Comparison of ENCODE assay signal across 8 mouse cellular contexts in the genomic region with DNA sequence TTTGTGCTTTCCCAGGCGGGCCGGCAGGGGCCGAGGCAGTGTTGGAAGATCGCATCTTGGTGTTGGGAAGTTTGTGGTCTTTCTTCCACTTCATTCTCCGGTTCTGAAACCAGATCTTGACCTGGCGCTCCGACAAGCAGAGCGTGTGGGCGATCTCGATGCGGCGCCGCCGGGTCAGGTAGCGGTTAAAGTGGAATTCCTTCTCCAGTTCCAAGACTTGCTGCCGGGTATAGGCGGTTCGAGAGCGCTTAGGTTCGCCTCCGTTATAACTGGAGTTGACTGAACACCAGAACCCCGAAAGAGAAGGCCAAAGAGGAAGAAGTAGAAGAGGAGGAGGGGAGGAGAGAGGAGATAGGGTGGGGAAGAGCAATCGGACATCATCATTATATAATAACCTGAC. TPM values are rescaled to one million over a fixed set of nuclear protein-coding genes. Genes with fewer than 3 reads are reported as not detected.
DNase-seq lines count a peak whose midpoint lies in the region; ATAC-seq and TF ChIP-seq lines count a peak whose summit lies in the region.

No protein-coding gene starts in this region.

- H3K4me1 ChIP-seq in kidney, adult 2 months (ENCODE audit: control insufficient read depth, insufficient read depth, low read length), result peaks cover 32% of the 10 kb centered on the region
- peaks cover 13% of the 10 kb centered on the region for H3K4me1 ChIP-seq in hindbrain, embryonic 12.5 days
- H3K4me1 ChIP-seq in limb, embryonic 10.5 days, result peaks cover 92% of the 10 kb centered on the region
- peaks cover 74% of the 10 kb centered on the region for H3K4me1 ChIP-seq in neural tube, embryonic 14.5 days (ENCODE audit: control insufficient read depth, insufficient read depth, low read length)

- peak overlapping the region; percentile 19; the same call in 1 of the 2 replicates for H3K27ac ChIP-seq in kidney, adult 2 months (ENCODE audit: insufficient read depth, low read depth, low read length)
- H3K27ac ChIP-seq in hindbrain, embryonic 12.5 days, result peak overlapping the region; percentile 97
- peak overlapping the region; percentile 92 for H3K27ac ChIP-seq in limb, embryonic 10.5 days
- H3K27ac ChIP-seq in neural tube, embryonic 14.5 days (ENCODE audit: low read depth, low read length), result peak overlapping the region; percentile 94

- TF ChIP-seq POLR2A in kidney, adult 2 months (IDR thresholded peaks at IDR 0.05; ENCODE audit: low read depth, low read length), result no peak

- no peak for ATAC-seq in hindbrain, embryonic 12.5 days (ENCODE audit: low FRiP score)
- ATAC-seq in neural tube, embryonic 14.5 days (ENCODE audit: low read depth), result 0 out of 2 replicates have a peak, but pooled peaks have one; percentile 3

- no peaks in the 10 kb centered on the region for H3K36me3 ChIP-seq in kidney, adult 2 months (ENCODE audit: control insufficient read depth, insufficient read depth, low read length)
- H3K36me3 ChIP-seq in hindbrain, embryonic 12.5 days, result no peaks in the 10 kb centered on the region
- H3K36me3 ChIP-seq in limb, embryonic 10.5 days, result peaks cover 34% of the 10 kb centered on the region
- H3K36me3 ChIP-seq in neural tube, embryonic 14.5 days (ENCODE audit: control insufficient read depth, insufficient read depth, low read length), result peaks cover 12% of the 10 kb centered on the region; the same call in 1 of the 2 replicates

- DNase-seq in kidney, adult 2 months, result peak; percentile 41
- no peak for DNase-seq in kidney, adult 9 months
- DNase-seq in limb, embryonic 10.5 days (ENCODE audit: low spot score), result peak; percentile 62
- no peak for DNase-seq in frontal cortex, postnatal 36 days (ENCODE audit: low spot score in 2 of 2)
- DNase-seq in embryo, embryonic 10.5 days (ENCODE audit: low spot score), result no peak
- DNase-seq in T-cell, adult 2 months (ENCODE audit: low spot score), result no peak

- H3K27me3 ChIP-seq in kidney, adult 2 months (replicated peaks; ENCODE audit: control insufficient read depth, insufficient read depth, low read length), result no peaks in the 10 kb centered on the region
- peaks cover 99% of the 10 kb centered on the region for H3K27me3 ChIP-seq in hindbrain, embryonic 12.5 days
- peaks cover 81% of the 10 kb centered on the region for H3K27me3 ChIP-seq in limb, embryonic 10.5 days (ENCODE audit: low read depth, poor library complexity, severe bottlenecking)
- no peaks in the 10 kb centered on the region for H3K27me3 ChIP-seq in neural tube, embryonic 14.5 days (ENCODE audit: control insufficient read depth, insufficient read depth, low read length)

- H3K4me3 ChIP-seq in kidney, adult 2 months (ENCODE audit: insufficient read depth, low read depth, low read length), result no peak overlapping the region
- peak overlapping the region; percentile 52 for H3K4me3 ChIP-seq in hindbrain, embryonic 12.5 days
- peak overlapping the region; percentile 66 for H3K4me3 ChIP-seq in limb, embryonic 10.5 days
- peak overlapping the region; percentile 57 for H3K4me3 ChIP-seq in neural tube, embryonic 14.5 days (ENCODE audit: low read depth, low read length)

- H3K9me3 ChIP-seq in hindbrain, embryonic 12.5 days (replicated peaks), result no peaks in the 10 kb centered on the region
- H3K9me3 ChIP-seq in limb, embryonic 10.5 days (replicated peaks), result no peaks in the 10 kb centered on the region
- H3K9me3 ChIP-seq in neural tube, embryonic 14.5 days (ENCODE audit: control insufficient read depth, low read length), result no peaks in the 10 kb centered on the region

- 29% methylated on average over 23 of the region's 23 CpGs for WGBS in kidney, adult 2 months
- under 1% methylated on average over 23 of the region's 23 CpGs for WGBS in hindbrain, embryonic 12.5 days
- under 1% methylated on average over 23 of the region's 23 CpGs for WGBS in limb, embryonic 10.5 days
- 3% methylated on average over 23 of the region's 23 CpGs for WGBS in neural tube, embryonic 14.5 days

- no peak for TF ChIP-seq CTCF in kidney, adult 2 months (conservative IDR thresholded peaks at IDR 0.05; ENCODE audit: insufficient read depth, insufficient read length, low read depth, low read length)

- peak overlapping the region; percentile 66 for H3K4me2 ChIP-seq in hindbrain, embryonic 12.5 days (replicated peaks)
- H3K4me2 ChIP-seq in neural tube, embryonic 14.5 days (ENCODE audit: low read depth, low read length), result peak overlapping the region; percentile 98

- peak overlapping the region; percentile 85 for H3K9ac ChIP-seq in hindbrain, embryonic 12.5 days
- H3K9ac ChIP-seq in neural tube, embryonic 14.5 days (replicated peaks; ENCODE audit: low read depth, low read length), result 0 out of 2 replicates have a peak overlapping the region, but pooled peaks have one; percentile 2

RNA-seq across cellular contexts. Expression of a gene that starts 1.1 kb away (rescaled TPM):
- 2.8 TPM in 2 replicates for polyA plus RNA-seq in kidney, adult 2 months (2012; rRNA removed)
- polyA plus RNA-seq in hindbrain, embryonic 12.5 days (2016; fragmentation: Nextera tagmentation; extraction: Ambion mirVana), result 6.9 and 12.5 TPM in 2 replicates
- polyA plus RNA-seq in limb, embryonic 10.5 days (2016; fragmentation: Nextera tagmentation; extraction: Ambion mirVana), result 1.6 and 1.8 TPM in 2 replicates
- polyA plus RNA-seq in neural tube, embryonic 14.5 days (2014; fragmentation: Nextera tagmentation; extraction: Ambion mirVana), result 1.6 and 2.7 TPM in 2 replicates

RNA-seq across cellular contexts. Expression of a gene that starts 13.1 kb away (rescaled TPM):
- 0.19 and 0.22 TPM in 2 replicates for polyA plus RNA-seq in kidney, adult 2 months (2012; rRNA removed)
- polyA plus RNA-seq in hindbrain, embryonic 12.5 days (2016; fragmentation: Nextera tagmentation; extraction: Ambion mirVana), result 5.6 and 6.9 TPM in 2 replicates
- polyA plus RNA-seq in limb, embryonic 10.5 days (2016; fragmentation: Nextera tagmentation; extraction: Ambion mirVana), result 1.1 and 1.3 TPM in 2 replicates
- polyA plus RNA-seq in neural tube, embryonic 14.5 days (2014; fragmentation: Nextera tagmentation; extraction: Ambion mirVana), result 1.8 and 2.2 TPM in 2 replicates

RNA-seq across cellular contexts. Expression of a gene that starts 14.0 kb away (rescaled TPM):
- polyA plus RNA-seq in kidney, adult 2 months (2012; rRNA removed), result 6.9 and 8.1 TPM in 2 replicates
- 53.4 and 82.9 TPM in 2 replicates for polyA plus RNA-seq in hindbrain, embryonic 12.5 days (2016; fragmentation: Nextera tagmentation; extraction: Ambion mirVana)
- polyA plus RNA-seq in limb, embryonic 10.5 days (2016; fragmentation: Nextera tagmentation; extraction: Ambion mirVana), result 9.8 and 10.4 TPM in 2 replicates
- polyA plus RNA-seq in neural tube, embryonic 14.5 days (2014; fragmentation: Nextera tagmentation; extraction: Ambion mirVana), result 20.9 and 30.6 TPM in 2 replicates

RNA-seq across cellular contexts. Expression of a gene that starts 18.1 kb away (rescaled TPM):
- 2.4 and 3.4 TPM in 2 replicates for polyA plus RNA-seq in kidney, adult 2 months (2012; rRNA removed)
- polyA plus RNA-seq in hindbrain, embryonic 12.5 days (2016; fragmentation: Nextera tagmentation; extraction: Ambion mirVana), result 18.7 and 20.5 TPM in 2 replicates
- polyA plus RNA-seq in limb, embryonic 10.5 days (2016; fragmentation: Nextera tagmentation; extraction: Ambion mirVana), result 3.5 and 4.1 TPM in 2 replicates
- 10.1 and 15.7 TPM in 2 replicates for polyA plus RNA-seq in neural tube, embryonic 14.5 days (2014; fragmentation: Nextera tagmentation; extraction: Ambion mirVana)

RNA-seq across cellular contexts. Expression of a gene that starts 22.7 kb away (rescaled TPM):
- 7.4 and 7.6 TPM in 2 replicates for polyA plus RNA-seq in kidney, adult 2 months (2012; rRNA removed)
- 13.7 and 19.5 TPM in 2 replicates for polyA plus RNA-seq in hindbrain, embryonic 12.5 days (2016; fragmentation: Nextera tagmentation; extraction: Ambion mirVana)
- polyA plus RNA-seq in limb, embryonic 10.5 days (2016; fragmentation: Nextera tagmentation; extraction: Ambion mirVana), result 7.0 and 7.9 TPM in 2 replicates
- 10.8 and 13.4 TPM in 2 replicates for polyA plus RNA-seq in neural tube, embryonic 14.5 days (2014; fragmentation: Nextera tagmentation; extraction: Ambion mirVana)

Comparison
In these comparisons a context has a peak if more than half of its experiments do, and no peak if none do; other contexts are left out.
1. DNase-seq: peak in kidney, adult 2 months (single experiment) and limb, embryonic 10.5 days (single experiment); none in kidney, adult 9 months (single experiment), frontal cortex, postnatal 36 days (0 of 2), embryo, embryonic 10.5 days (single experiment) and T-cell, adult 2 months (single experiment).
2. H3K27ac ChIP-seq: peak in every context shown above with its lines; median percentile 97 in hindbrain, embryonic 12.5 days; 94 in neural tube, embryonic 14.5 days; 92 in limb, embryonic 10.5 days; 19 in kidney, adult 2 months.